In the genomic region with DNA sequence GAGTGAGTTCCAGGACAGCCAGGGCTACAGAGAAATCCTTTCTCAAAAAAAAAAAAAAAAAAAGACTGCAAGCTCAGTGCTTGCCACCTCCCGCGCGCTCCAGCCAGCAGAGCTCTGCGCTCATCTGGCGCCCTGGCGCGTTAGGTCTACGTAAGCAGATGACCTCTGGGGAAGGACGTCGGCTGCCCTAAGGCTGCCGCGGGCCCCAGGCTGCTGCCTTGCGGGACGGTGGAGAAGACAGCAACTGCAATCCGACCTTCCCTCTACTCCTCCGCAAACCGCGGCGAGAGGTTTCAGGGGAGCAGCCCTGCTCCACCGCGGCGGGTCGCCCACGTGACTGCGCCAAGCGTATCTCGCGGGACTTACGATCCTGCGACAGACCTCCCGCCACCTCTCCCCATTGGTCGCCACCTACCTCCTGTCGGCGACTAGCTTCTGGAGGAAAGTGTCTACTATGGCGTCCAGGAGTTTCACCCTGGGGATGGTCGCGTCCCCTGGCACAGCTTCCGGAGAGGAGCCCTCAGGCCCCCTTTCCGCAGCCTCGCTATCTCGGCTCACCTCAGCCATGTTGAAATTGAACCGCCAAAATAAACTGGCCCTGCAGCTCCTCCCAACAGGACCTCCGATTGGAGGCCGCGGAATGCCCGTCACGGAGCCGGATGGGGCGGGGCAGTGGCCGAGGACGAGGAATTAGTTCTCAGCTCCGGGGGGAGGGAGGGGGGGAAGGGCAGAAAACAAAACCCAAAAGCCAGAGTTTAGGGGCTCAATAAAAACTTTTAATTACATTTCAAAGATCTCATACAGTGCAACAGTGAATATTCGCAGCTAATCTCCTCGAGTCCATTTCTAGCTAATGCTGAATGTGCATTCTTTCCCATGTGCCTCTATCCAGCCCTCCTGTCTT, we compare ENCODE assay signal across 8 mouse cellular contexts. TPM values are rescaled to one million over a fixed set of nuclear protein-coding genes. Genes with fewer than 3 reads are reported as not detected.
DNase-seq lines count a peak whose midpoint lies in the region; ATAC-seq and TF ChIP-seq lines count a peak whose summit lies in the region.

Pmf1 (minus strand) TSS at position 591 of the 904 bp plus-strand sequence.

- DNase-seq in MEL (ENCODE audit: low read depth, low spot score) = peak; percentile 99
- DNase-seq in cerebellum, adult 2 months = peak; percentile 87 to 89
- DNase-seq in forebrain, postnatal 0 days = peak; percentile 93
- peak; percentile 94 for DNase-seq in heart, postnatal 4 days
- peak; percentile 87 for DNase-seq in layer of hippocampus, adult 8-10 months (ENCODE audit: low spot score in 2 of 2)
- peak; percentile 90 for DNase-seq in ovary, adult 18-20 months (ENCODE audit: low spot score)
- DNase-seq in thymus, postnatal 0 days (ENCODE audit: low spot score) = peak; percentile 93

- peak; percentile 97 to 99 for TF ChIP-seq POLR2A in MEL (IDR thresholded peaks at IDR 0.05; ENCODE audit: control insufficient read depth in 1 of 2, insufficient read depth in 1 of 2, low read depth in 1 of 2, low read length in 2 of 2, poor library complexity in 1 of 2)
- peak; percentile 85 for TF ChIP-seq POLR2A in cerebellum, adult 2 months (IDR thresholded peaks at IDR 0.05; ENCODE audit: borderline replicate concordance, insufficient read depth, low read length)

- WGBS in cerebellum, adult 2 months = under 1% methylated on average over 54 of the region's 54 CpGs
- WGBS in forebrain, postnatal 0 days = under 1% methylated on average over 52 of the region's 54 CpGs
- under 1% methylated on average over 53 of the region's 54 CpGs for WGBS in lung, embryonic 15.5 days

- peak within 1 kb of the TSS; percentile 97 for H3K27ac ChIP-seq in MEL (ENCODE audit: control insufficient read depth, low read depth, low read length)
- peak within 1 kb of the TSS; percentile 77 for H3K27ac ChIP-seq in cerebellum, adult 2 months (ENCODE audit: insufficient read depth, low read length)
- H3K27ac ChIP-seq in forebrain, postnatal 0 days (ENCODE audit: low read depth, low read length) = peak within 1 kb of the TSS; percentile 90
- peak within 1 kb of the TSS; percentile 95 for H3K27ac ChIP-seq in lung, embryonic 15.5 days

- no peak for TF ChIP-seq CTCF in MEL (IDR thresholded peaks at IDR 0.05 in 2 of 3, conservative IDR thresholded peaks at IDR 0.05 in 1 of 3; ENCODE audit: control insufficient read depth in 1 of 3, insufficient read depth in 1 of 3, low read depth in 2 of 3, low read length in 3 of 3, poor library complexity in 1 of 3, severe bottlenecking in 1 of 3)
- TF ChIP-seq CTCF in cerebellum, adult 2 months (IDR thresholded peaks at IDR 0.05; ENCODE audit: borderline replicate concordance, insufficient read depth, low read depth, low read length) = no peak
- 0 out of 2 replicates have a peak, but pooled peaks have one; percentile 9 for TF ChIP-seq CTCF in forebrain, postnatal 0 days (IDR thresholded peaks at IDR 0.05; ENCODE audit: low read depth)

- peaks cover 26% of the 10 kb centered on the region for H3K79me2 ChIP-seq in MEL (ENCODE audit: control insufficient read depth, insufficient read depth, low read length, poor library complexity)

- ATAC-seq in forebrain, postnatal 0 days = peak; percentile 97
- peak; percentile 91 for ATAC-seq in lung, embryonic 15.5 days (ENCODE audit: borderline replicate concordance, extremely low read depth, low FRiP score, low TSS enrichment)

- H3K4me3 ChIP-seq in MEL (ENCODE audit: control insufficient read depth in 1 of 2, insufficient read depth in 1 of 2, low read depth in 2 of 2, low read length in 2 of 2) = peak within 1 kb of the TSS; percentile 55 to 87
- peak within 1 kb of the TSS; percentile 72 for H3K4me3 ChIP-seq in cerebellum, adult 2 months (replicated peaks; ENCODE audit: insufficient read depth, low read depth, low read length)
- peak within 1 kb of the TSS; percentile 70 for H3K4me3 ChIP-seq in forebrain, postnatal 0 days (ENCODE audit: low read depth, low read length)
- peak within 1 kb of the TSS; percentile 81 for H3K4me3 ChIP-seq in lung, embryonic 15.5 days

- H3K9me3 ChIP-seq in MEL (replicated peaks; ENCODE audit: insufficient read depth, low read length) = no peaks in the 10 kb centered on the region
- no peaks in the 10 kb centered on the region for H3K9me3 ChIP-seq in forebrain, postnatal 0 days (ENCODE audit: low read length)
- no peaks in the 10 kb centered on the region for H3K9me3 ChIP-seq in lung, embryonic 15.5 days

- peaks cover 0 to 15% of the 10 kb centered on the region in 2 experiments; a peak in 2 of 4 replicates for H3K36me3 ChIP-seq in MEL (ENCODE audit: control insufficient read depth in 1 of 2, insufficient read depth in 2 of 2, low read length in 2 of 2)
- peaks cover 36% of the 10 kb centered on the region for H3K36me3 ChIP-seq in forebrain, postnatal 0 days (ENCODE audit: insufficient read depth)
- peaks cover 11% of the 10 kb centered on the region; the same call in 1 of the 2 replicates for H3K36me3 ChIP-seq in lung, embryonic 15.5 days

- peak in 1 of 2 experiments; percentile 34; a peak in 1 of 4 replicates for TF ChIP-seq EP300 in MEL (IDR thresholded peaks at IDR 0.05; ENCODE audit: low read depth in 1 of 2, low read length in 2 of 2)

- no peak for TF ChIP-seq RAD21 in MEL (IDR thresholded peaks at IDR 0.05; ENCODE audit: low read depth, low read length)

- H3K9ac ChIP-seq in MEL (ENCODE audit: control insufficient read depth, low read depth, low read length, poor library complexity, severe bottlenecking) = peak within 1 kb of the TSS; percentile 95
- H3K9ac ChIP-seq in forebrain, postnatal 0 days = peak within 1 kb of the TSS; percentile 73
- peak within 1 kb of the TSS; percentile 95 for H3K9ac ChIP-seq in lung, embryonic 15.5 days

- H3K4me1 ChIP-seq in MEL (ENCODE audit: control insufficient read depth in 1 of 2, insufficient read depth in 2 of 2, low read length in 2 of 2) = peaks cover 0 to 26% of the 10 kb centered on the region in 2 experiments; a peak in 3 of 4 replicates
- H3K4me1 ChIP-seq in cerebellum, adult 2 months (ENCODE audit: control insufficient read depth, insufficient read depth, low read length) = peaks cover 17% of the 10 kb centered on the region
- H3K4me1 ChIP-seq in forebrain, postnatal 0 days (ENCODE audit: insufficient read depth) = peaks cover 7% of the 10 kb centered on the region; the same call in 1 of the 2 replicates
- H3K4me1 ChIP-seq in lung, embryonic 15.5 days = peaks cover 26% of the 10 kb centered on the region

- H3K27me3 ChIP-seq in MEL (ENCODE audit: control insufficient read depth in 1 of 2, insufficient read depth in 2 of 2, low read length in 2 of 2) = no peaks in the 10 kb centered on the region
- H3K27me3 ChIP-seq in cerebellum, adult 2 months (ENCODE audit: control insufficient read depth, insufficient read depth, low read length) = no peaks in the 10 kb centered on the region
- no peaks in the 10 kb centered on the region for H3K27me3 ChIP-seq in forebrain, postnatal 0 days (ENCODE audit: insufficient read depth, low read length)
- H3K27me3 ChIP-seq in lung, embryonic 15.5 days = no peaks in the 10 kb centered on the region

- H3K4me2 ChIP-seq in forebrain, postnatal 0 days (ENCODE audit: low read depth) = peak within 1 kb of the TSS; percentile 63
- H3K4me2 ChIP-seq in lung, embryonic 15.5 days = peak within 1 kb of the TSS; percentile 76

TF ChIP-seq in MEL, 35 proteins besides CTCF, POLR2A, EP300 and RAD21 (continues in another document):
- TF ChIP-seq MEF2A (IDR thresholded peaks at IDR 0.05; ENCODE audit: extremely low read depth, insufficient replicate concordance, low read depth, low read length, poor library complexity, severe bottlenecking) = no peak
- no peak for TF ChIP-seq UBTF (IDR thresholded peaks at IDR 0.05; ENCODE audit: borderline replicate concordance, insufficient read depth, low read depth, low read length)
- no peak for TF ChIP-seq MAFK (IDR thresholded peaks at IDR 0.05; ENCODE audit: borderline replicate concordance, low read depth, low read length)
- peak; percentile 99 for TF ChIP-seq USF1 (IDR thresholded peaks at IDR 0.05; ENCODE audit: low read depth, low read length)
- TF ChIP-seq JUND (IDR thresholded peaks at IDR 0.05; ENCODE audit: low read depth, low read length) = no peak
- peak; percentile 95 for TF ChIP-seq CHD2 (IDR thresholded peaks at IDR 0.05; ENCODE audit: low read length)
- no peak for TF ChIP-seq MYB (IDR thresholded peaks at IDR 0.05; ENCODE audit: low read depth, low read length)
- peak; percentile 66 to 88; a peak in 3 of 4 replicates for TF ChIP-seq USF2 (IDR thresholded peaks at IDR 0.05; ENCODE audit: borderline replicate concordance in 1 of 2, insufficient read depth in 1 of 2, low read depth in 1 of 2, low read length in 2 of 2)
- TF ChIP-seq ETS1 (IDR thresholded peaks at IDR 0.05; ENCODE audit: low read depth, low read length) = 0 out of 2 replicates have a peak, but pooled peaks have one; percentile 38
- TF ChIP-seq E2F4 (IDR thresholded peaks at IDR 0.05; ENCODE audit: borderline replicate concordance, low read depth, low read length) = peak; percentile 87
- TF ChIP-seq MAZ (IDR thresholded peaks at IDR 0.05; ENCODE audit: low read depth, low read length) = peak; percentile 94; the same call in 1 of the 2 replicates
- TF ChIP-seq KAT2A (conservative IDR thresholded peaks at IDR 0.05; ENCODE audit: low read depth, low read length) = peak; percentile 55; the same call in 1 of the 2 replicates
- no peak; the same call in 1 of the 2 replicates for TF ChIP-seq TCF12 (IDR thresholded peaks at IDR 0.05; ENCODE audit: low read depth, low read length)
- TF ChIP-seq HCFC1 (IDR thresholded peaks at IDR 0.05; ENCODE audit: low read depth, low read length) = peak; percentile 81
- TF ChIP-seq ZNF384 (IDR thresholded peaks at IDR 0.05; ENCODE audit: low read depth, low read length) = peak; percentile 93
- peak; percentile 93 for TF ChIP-seq SIN3A (IDR thresholded peaks at IDR 0.05; ENCODE audit: low read length)
- no peak; the same call in 1 of the 2 replicates for TF ChIP-seq GABPA (IDR thresholded peaks at IDR 0.05; ENCODE audit: low read depth, low read length)
- peak; percentile 94 for TF ChIP-seq MYC (IDR thresholded peaks at IDR 0.05; ENCODE audit: low read depth, low read length)

RNA-seq across cellular contexts. Expression of gene Pmf1, which starts in this region (rescaled TPM):
- total RNA-seq in MEL (2012; rRNA removed) = 139 and 144 TPM in 2 replicates
- polyA plus RNA-seq in MEL (2012; ENCODE audit: insufficient read depth in 1 of 2, insufficient read length in 2 of 2, low read depth in 1 of 2, low replicate concordance in 2 of 2, missing spikeins in 1 of 2) = 100 to 1,000 TPM in 1 of 2 experiments, not detected in 1; 357 TPM
- polyA plus RNA-seq in cerebellum, adult 2 months (2012; rRNA removed) = 13.8 and 14.5 TPM in 2 replicates
- total RNA-seq in forebrain, postnatal 0 days (2014; rRNA removed) = 22.5 and 23.8 TPM in 2 replicates
- polyA plus RNA-seq in forebrain, postnatal 0 days (2015; fragmentation: Nextera tagmentation; extraction: Ambion mirVana) = 27.4 and 30.5 TPM in 2 replicates
- 10 to 100 TPM; 87.5 to 88.0 TPM for total RNA-seq in heart, postnatal 4 days (2021)
- total RNA-seq in layer of hippocampus, adult 8-10 months (2022) = 1 to 10 TPM; 5.5 to 8.3 (median 6.0) TPM
- 158 and 164 TPM in 2 replicates for polyA plus RNA-seq in lung, embryonic 15.5 days (2015; fragmentation: Nextera tagmentation; extraction: Ambion mirVana)
- 144 and 151 TPM in 2 replicates for polyA plus RNA-seq in thymus, postnatal 0 days (2015; fragmentation: Nextera tagmentation; extraction: Ambion mirVana)

Comparison
In these comparisons a context has a peak if more than half of its experiments do, and no peak if none do; other contexts are left out.
1. Peak in every context shown above with its lines: DNase-seq, ATAC-seq, H3K4me3 ChIP-seq and H3K27ac ChIP-seq.